Mouse (Mus musculus): ENCODE data around the gene Ago1.

DNA sequence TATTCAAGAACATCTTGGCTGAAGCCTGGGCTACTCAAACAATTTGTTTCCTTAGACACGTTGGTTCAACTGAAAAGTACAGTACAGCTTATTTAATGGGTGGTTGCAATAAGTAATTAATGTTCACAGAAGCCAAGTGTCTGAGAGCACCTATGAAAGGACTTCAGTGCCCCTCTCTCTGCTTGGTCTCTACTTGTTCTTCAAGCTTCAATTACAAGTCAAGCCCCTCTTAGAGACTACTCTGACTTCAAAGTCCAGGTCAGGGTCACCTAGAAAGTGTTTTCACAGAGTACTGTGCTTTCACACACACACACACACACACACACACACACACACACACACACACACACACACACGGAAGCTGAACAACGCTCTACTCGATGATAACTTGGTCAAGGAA is 25.0 kb upstream of the Ago1 start:
- TF ChIP-seq POLR2A (IDR thresholded peaks at IDR 0.05; ENCODE audit: control insufficient read depth in 1 of 2, insufficient read depth in 1 of 2, low read depth in 1 of 2, low read length in 2 of 2, poor library complexity in 1 of 2), result no peak
- TF ChIP-seq CTCF (IDR thresholded peaks at IDR 0.05 in 2 of 3, conservative IDR thresholded peaks at IDR 0.05 in 1 of 3; ENCODE audit: control insufficient read depth in 1 of 3, insufficient read depth in 1 of 3, low read depth in 2 of 3, low read length in 3 of 3, poor library complexity in 1 of 3, severe bottlenecking in 1 of 3), result no peak
- TF ChIP-seq HCFC1 (IDR thresholded peaks at IDR 0.05; ENCODE audit: low read depth, low read length), result no peak
- no peak for TF ChIP-seq SIN3A (IDR thresholded peaks at IDR 0.05; ENCODE audit: low read length)
- TF ChIP-seq CHD2 (IDR thresholded peaks at IDR 0.05; ENCODE audit: low read length), result no peak
